Mouse (Mus musculus) forebrain, embryonic 16.5 days (tissue): ENCODE measurements around the gene Tmem245. TPM values are rescaled to one million over a fixed set of nuclear protein-coding genes. Genes with fewer than 3 reads are reported as not detected.

Experiments
- ATAC-seq: fragments of 200-750 bp; cut with Nextera tagmentation; 2 replicates; pipeline ENCODE4 v1.8.0; 2017; ENCODE audit warnings: mild to moderate bottlenecking, moderate library complexity
- H3K27ac ChIP-seq: fragments of 300-500 bp; sonication (generic); 2 replicates; pipeline ENCODE4 v1.5.1; 2014; ENCODE audit warnings: low read length, control low read depth
- H3K27me3 ChIP-seq: fragments of 300-500 bp; sonication (generic); replicated peaks from 2 replicates; pipeline ENCODE4 v1.6.1; 2014; ENCODE audit warnings: low read length; ENCODE audit not compliant: control insufficient read depth, insufficient read depth
- H3K36me3 ChIP-seq: fragments of 300-500 bp; sonication (generic); 2 replicates; pipeline ENCODE4 v1.6.1; 2014; ENCODE audit not compliant: control insufficient read depth, insufficient read depth
- H3K4me1 ChIP-seq: fragments of 300-500 bp; sonication (generic); replicated peaks from 2 replicates; pipeline ENCODE4 v1.6.1; 2014; ENCODE audit warnings: low read length; ENCODE audit not compliant: control insufficient read depth, insufficient read depth
- H3K4me2 ChIP-seq: fragments of 300-500 bp; sonication (generic); 2 replicates; pipeline ENCODE4 v1.6.1; 2014; ENCODE audit warnings: mild to moderate bottlenecking, low read length, control low read depth
- H3K4me3 ChIP-seq: fragments of 300-500 bp; sonication (generic); replicated peaks from 2 replicates; pipeline ENCODE4 v1.5.1; 2014; ENCODE audit warnings: mild to moderate bottlenecking, low read length, control low read depth
- H3K9ac ChIP-seq: fragments of 300-500 bp; sonication (generic); replicated peaks from 2 replicates; pipeline ENCODE4 v1.6.1; 2014; ENCODE audit warnings: low read depth, low read length, control low read depth
- H3K9me3 ChIP-seq: fragments of 300-500 bp; sonication (generic); 2 replicates; pipeline ENCODE4 v1.6.1; 2016; ENCODE audit warnings: low read length; ENCODE audit not compliant: control insufficient read depth
- WGBS: fragments of 180-500 bp; shearing (Covaris S2); extraction: QIAGEN DNeasy Blood & Tissue Kit; methylation state at CpG from one replicate; pipeline ENCODE4 v1.1.7; 2014; 5-methylcytosine and 5-hydroxymethylcytosine counted together
- polyA plus RNA-seq: library from polyadenylated mRNA; unstranded; fragments of >200 nt; fragmentation: Nextera tagmentation; extraction: Ambion mirVana; gene quantifications from 2 replicates; pipeline ENCODE4 v1.2.1, GENCODE M21; 2015

Gene Tmem245
- polyA plus RNA-seq, 1 experiment from 2014 or later = 8.3 TPM

DNA sequence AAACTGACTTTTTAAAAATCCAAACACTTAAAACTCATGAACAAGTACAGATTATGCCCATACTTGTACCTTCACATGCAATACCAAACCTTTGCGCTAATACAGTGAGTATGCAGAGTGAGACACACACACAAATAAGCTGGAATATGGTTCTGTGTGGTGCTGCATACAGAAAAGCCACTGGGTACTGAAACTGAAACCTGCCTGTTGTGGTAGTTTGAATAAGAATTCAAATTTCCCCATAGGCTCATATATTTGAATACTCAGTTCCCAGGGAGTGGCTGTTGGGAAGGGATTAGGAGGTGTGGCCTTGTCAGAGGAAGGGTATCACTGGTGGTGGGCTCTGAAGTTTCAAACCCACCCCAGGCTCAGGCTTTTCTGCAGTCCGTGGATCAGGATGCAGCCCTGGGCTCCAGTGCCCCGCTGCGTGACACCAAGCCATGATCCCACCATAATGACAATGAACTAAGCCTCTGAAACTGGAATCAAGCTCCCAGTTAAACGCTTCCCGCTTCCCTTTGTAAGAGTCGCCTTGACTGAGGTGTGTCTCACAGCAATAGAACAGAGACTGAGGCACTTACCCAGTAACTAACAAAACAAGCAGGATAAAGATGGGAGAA lies 34.7 kb downstream of the Tmem245 start:
- Histone ChIP-seq H3K27me3 (no peaks in the 10 kb centered on the region), H3K9me3 (no peaks in the 10 kb centered on the region), H3K4me2 (no peak overlapping the region), H3K9ac (no peak overlapping the region), H3K4me1 (no peaks in the 10 kb centered on the region), H3K4me3 (no peak overlapping the region), H3K36me3 (peaks cover 10% of the 10 kb centered on the region; the same call in 1 of the 2 replicates), H3K27ac (no peak overlapping the region)
- WGBS = 82% methylated on average over 7 of the region's 7 CpGs
- ATAC-seq = no peak

DNA sequence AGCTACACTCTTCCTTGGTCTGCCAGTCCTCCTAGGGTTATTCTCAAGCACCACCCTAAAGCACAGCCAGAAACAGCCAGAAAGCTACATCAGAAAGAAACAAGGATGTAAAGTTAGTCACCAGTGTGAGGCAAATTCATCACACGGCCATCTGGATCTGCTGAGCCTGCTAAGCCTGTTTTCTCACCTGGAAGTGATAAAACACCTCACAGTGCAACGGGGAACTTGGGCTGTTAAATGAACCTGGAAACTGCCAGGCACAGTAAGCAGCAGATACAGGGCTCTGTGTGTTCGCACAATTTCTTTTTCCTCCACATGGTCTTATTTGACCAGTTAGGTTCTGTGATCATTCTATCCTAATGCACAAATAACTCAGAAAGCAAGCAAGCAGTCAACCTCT lies 37.7 kb downstream of the Tmem245 start:
- no peak overlapping the region for H3K4me2 ChIP-seq
- H3K27me3 ChIP-seq = no peaks in the 10 kb centered on the region
- H3K9me3 ChIP-seq = no peaks in the 10 kb centered on the region
- H3K36me3 ChIP-seq = peaks cover 12% of the 10 kb centered on the region; the same call in 1 of the 2 replicates
- no peaks in the 10 kb centered on the region for H3K4me1 ChIP-seq
- no peak overlapping the region for H3K27ac ChIP-seq
- ATAC-seq = no peak
- H3K9ac ChIP-seq = no peak overlapping the region
- H3K4me3 ChIP-seq = no peak overlapping the region
- WGBS = 85% methylated on average over 3 of the region's 3 CpGs

DNA sequence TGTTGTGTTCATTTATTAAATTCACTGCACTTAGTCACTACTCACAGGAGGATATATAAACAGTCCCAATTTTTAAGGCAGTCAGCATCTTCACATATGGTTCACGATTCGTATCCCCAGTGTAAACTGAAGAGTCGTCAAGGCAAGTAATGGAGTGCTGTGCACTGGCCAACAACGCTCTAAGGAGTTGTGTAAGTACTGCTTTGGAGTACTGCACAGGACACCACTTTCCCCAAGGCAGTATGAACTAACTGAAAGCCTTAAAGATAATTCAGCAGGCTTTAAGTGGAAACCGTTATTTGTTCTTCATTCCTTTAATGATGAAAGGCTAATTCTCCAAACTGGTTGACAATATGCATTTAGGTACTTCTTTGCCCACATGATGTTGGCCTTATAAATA lies 39.6 kb downstream of the Tmem245 start:
- Histone ChIP-seq H3K27ac (no peak overlapping the region), H3K4me2 (no peak overlapping the region), H3K9ac (no peak overlapping the region), H3K27me3 (no peaks in the 10 kb centered on the region), H3K36me3 (peaks cover 12% of the 10 kb centered on the region), H3K4me1 (no peaks in the 10 kb centered on the region), H3K4me3 (no peak overlapping the region), H3K9me3 (no peaks in the 10 kb centered on the region)
- WGBS = 92% methylated on average over 5 of the region's 5 CpGs
- ATAC-seq = no peak

DNA sequence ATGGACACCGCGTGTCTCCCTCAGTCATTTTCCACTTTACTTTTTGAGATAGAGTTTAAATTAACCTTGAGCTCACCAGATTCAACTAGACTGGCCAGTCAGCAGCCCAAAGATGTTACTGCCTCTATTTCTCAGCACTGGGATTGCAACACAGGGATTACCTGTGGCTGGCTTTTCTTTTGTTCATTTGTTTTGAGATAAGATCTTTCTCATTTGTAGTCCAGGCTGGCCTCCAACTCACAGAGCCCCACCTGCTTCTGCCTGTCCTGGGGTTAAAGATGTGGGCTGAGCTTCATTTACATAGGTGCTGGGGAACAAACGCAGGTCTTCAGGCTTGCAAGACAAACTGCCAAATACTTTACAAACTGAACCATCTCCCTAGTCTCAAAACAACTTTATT lies 40.3 kb downstream of the Tmem245 start:
- Histone ChIP-seq H3K27me3 (no peaks in the 10 kb centered on the region), H3K9ac (no peak overlapping the region), H3K4me1 (no peaks in the 10 kb centered on the region), H3K4me2 (no peak overlapping the region), H3K4me3 (no peak overlapping the region), H3K27ac (no peak overlapping the region), H3K36me3 (peaks cover 12% of the 10 kb centered on the region), H3K9me3 (no peaks in the 10 kb centered on the region)
- no peak for ATAC-seq
- WGBS = 95% methylated on average over 3 of the region's 3 CpGs

DNA sequence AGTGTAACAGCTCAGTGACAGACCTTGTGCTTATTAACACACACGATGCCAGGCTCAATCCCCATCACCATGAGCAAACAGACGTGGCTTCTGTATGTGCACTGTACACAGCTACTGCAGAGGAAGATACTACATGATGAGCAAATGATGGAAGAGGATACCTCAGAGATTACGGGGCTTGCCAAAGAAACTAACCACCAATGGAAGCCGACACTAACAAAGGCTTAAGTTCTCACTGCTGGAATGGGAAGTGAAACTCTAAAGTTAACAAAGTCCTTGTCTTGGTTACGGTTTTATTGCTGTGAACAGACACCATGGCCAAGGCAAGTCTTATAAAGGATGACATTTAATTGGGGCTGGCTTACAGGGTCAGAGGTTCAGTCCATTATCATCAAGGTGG lies 41.7 kb downstream of the Tmem245 start:
- Histone ChIP-seq H3K4me1 (no peaks in the 10 kb centered on the region), H3K4me2 (no peak overlapping the region), H3K4me3 (no peak overlapping the region), H3K27ac (no peak overlapping the region), H3K27me3 (no peaks in the 10 kb centered on the region), H3K36me3 (peaks cover 6% of the 10 kb centered on the region), H3K9ac (no peak overlapping the region), H3K9me3 (no peaks in the 10 kb centered on the region)
- no peak for ATAC-seq
- WGBS = 92% methylated on average over 5 of the region's 5 CpGs

DNA sequence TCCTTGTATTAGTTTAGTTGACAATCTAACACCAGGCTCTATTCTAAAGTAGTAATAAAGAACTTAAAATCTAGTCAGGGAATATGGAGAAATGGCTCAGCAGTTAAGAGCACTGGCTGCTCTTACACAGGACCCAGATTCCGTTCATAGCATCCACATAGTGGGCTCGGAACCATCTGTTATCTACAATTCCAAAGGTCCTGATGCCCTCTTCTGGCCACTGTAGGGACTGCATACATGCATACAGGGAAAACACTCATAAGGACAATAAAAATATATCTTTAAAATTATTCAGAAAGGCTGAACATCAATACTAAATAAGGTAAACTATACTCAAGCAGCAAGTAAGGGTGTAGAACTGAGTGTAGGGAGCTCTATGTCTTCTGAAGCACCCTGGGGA lies 45.6 kb downstream of the Tmem245 start:
- H3K4me2 ChIP-seq = no peak overlapping the region
- 98% methylated on average over 2 of the region's 2 CpGs for WGBS

DNA sequence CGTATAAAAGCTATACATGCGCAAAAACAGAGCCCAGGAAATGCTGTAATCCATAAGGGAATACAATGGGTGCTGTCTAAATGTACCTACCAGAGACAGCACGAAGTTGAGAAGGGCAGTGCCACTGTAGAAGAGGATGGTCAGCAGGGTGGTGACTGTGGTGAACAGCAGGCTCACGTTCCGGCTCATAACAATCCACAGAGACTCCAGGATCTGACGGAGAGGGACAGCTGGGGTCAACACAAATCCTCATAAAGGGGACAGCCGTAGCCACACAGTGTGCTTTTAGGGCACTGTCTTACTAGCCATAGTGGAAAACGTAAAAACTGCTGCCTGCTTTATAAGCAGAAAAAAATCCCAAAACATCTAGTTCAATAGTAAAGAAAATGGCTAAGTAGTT lies 48.0 kb downstream of the Tmem245 start:
- no peak for ATAC-seq
- H3K4me3 ChIP-seq = no peak overlapping the region
- no peak overlapping the region for H3K27ac ChIP-seq
- no peaks in the 10 kb centered on the region for H3K27me3 ChIP-seq
- 89% methylated on average over 8 of the region's 8 CpGs for WGBS
- no peak overlapping the region for H3K4me2 ChIP-seq
- no peak overlapping the region for H3K9ac ChIP-seq
- H3K9me3 ChIP-seq = no peaks in the 10 kb centered on the region
- peaks cover 4% of the 10 kb centered on the region for H3K36me3 ChIP-seq
- no peaks in the 10 kb centered on the region for H3K4me1 ChIP-seq

More for the DNA sequence above, 45.6 kb downstream of the Tmem245 start:
- H3K27me3 ChIP-seq = no peaks in the 10 kb centered on the region
- no peaks in the 10 kb centered on the region for H3K4me1 ChIP-seq
- H3K9me3 ChIP-seq = no peaks in the 10 kb centered on the region
- no peak overlapping the region for H3K27ac ChIP-seq
- H3K36me3 ChIP-seq = peaks cover 6% of the 10 kb centered on the region
- no peak overlapping the region for H3K9ac ChIP-seq
- no peak overlapping the region for H3K4me3 ChIP-seq
- no peak for ATAC-seq

DNA sequence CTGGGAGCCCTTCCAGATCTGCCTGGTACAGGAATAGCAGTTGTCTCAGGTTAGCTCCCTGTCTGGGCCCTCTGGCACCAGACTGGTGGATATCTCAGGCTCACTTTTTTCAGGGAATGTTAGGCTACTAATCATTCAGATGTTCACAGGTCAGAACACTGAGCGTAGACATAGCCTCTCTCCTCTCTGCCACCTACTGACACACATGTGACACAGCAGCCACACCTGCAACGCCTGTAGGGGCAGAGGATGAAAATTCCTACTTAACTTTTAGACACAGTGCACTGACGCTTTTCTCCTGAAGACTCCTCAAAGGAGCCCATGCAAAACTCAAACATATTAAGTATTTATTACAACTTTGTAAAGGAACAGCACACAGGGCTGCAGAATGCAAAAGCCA lies 49.7 kb downstream of the Tmem245 start:
- 77% methylated on average over 3 of the region's 3 CpGs for WGBS
- H3K9me3 ChIP-seq = no peaks in the 10 kb centered on the region

DNA sequence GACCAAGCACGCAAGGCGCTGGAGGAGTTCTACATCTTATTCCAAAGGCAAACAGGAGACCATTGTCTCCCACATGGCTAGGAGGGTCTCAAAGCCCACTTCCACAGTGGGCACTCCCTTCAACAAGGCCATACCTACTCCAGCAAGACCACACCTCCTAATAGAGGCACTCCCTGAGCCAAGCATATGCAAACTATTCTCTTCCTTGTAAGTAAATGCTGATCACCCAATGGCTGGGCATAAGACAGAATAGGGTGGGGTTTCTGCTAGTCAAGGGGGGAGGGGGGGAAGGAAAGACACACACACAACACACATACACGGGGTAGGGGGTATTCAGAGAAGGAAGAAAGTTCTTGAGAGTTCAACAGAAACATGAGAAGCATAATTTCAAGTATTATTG lies 53.0 kb downstream of the Tmem245 start:
- no peaks in the 10 kb centered on the region for H3K4me1 ChIP-seq
- H3K36me3 ChIP-seq = peaks cover 4% of the 10 kb centered on the region; the same call in 1 of the 2 replicates
- WGBS = 97% methylated on average over 3 of the region's 3 CpGs
- no peaks in the 10 kb centered on the region for H3K27me3 ChIP-seq
- no peak overlapping the region for H3K9ac ChIP-seq
- no peak for ATAC-seq
- H3K9me3 ChIP-seq = no peaks in the 10 kb centered on the region
- no peak overlapping the region for H3K27ac ChIP-seq
- H3K4me2 ChIP-seq = no peak overlapping the region
- H3K4me3 ChIP-seq = no peak overlapping the region

More for the DNA sequence above, 49.7 kb downstream of the Tmem245 start:
- Histone ChIP-seq H3K4me3 (no peak overlapping the region), H3K27me3 (no peaks in the 10 kb centered on the region), H3K27ac (no peak overlapping the region), H3K4me2 (no peak overlapping the region), H3K36me3 (peaks cover 4% of the 10 kb centered on the region; the same call in 1 of the 2 replicates), H3K9ac (no peak overlapping the region), H3K4me1 (no peaks in the 10 kb centered on the region)
- ATAC-seq = no peak
